Mouse (Mus musculus): ENCODE measurements around the gene Ecpas. TPM values are rescaled to one million over a fixed set of nuclear protein-coding genes. Genes with fewer than 3 reads are reported as not detected.
A peak's percentile ranks its signal among the peaks of the same experiment; 100 is the strongest.

Gene Ecpas
- total RNA-seq, 1 experiment, result 23.9 TPM

DNA sequence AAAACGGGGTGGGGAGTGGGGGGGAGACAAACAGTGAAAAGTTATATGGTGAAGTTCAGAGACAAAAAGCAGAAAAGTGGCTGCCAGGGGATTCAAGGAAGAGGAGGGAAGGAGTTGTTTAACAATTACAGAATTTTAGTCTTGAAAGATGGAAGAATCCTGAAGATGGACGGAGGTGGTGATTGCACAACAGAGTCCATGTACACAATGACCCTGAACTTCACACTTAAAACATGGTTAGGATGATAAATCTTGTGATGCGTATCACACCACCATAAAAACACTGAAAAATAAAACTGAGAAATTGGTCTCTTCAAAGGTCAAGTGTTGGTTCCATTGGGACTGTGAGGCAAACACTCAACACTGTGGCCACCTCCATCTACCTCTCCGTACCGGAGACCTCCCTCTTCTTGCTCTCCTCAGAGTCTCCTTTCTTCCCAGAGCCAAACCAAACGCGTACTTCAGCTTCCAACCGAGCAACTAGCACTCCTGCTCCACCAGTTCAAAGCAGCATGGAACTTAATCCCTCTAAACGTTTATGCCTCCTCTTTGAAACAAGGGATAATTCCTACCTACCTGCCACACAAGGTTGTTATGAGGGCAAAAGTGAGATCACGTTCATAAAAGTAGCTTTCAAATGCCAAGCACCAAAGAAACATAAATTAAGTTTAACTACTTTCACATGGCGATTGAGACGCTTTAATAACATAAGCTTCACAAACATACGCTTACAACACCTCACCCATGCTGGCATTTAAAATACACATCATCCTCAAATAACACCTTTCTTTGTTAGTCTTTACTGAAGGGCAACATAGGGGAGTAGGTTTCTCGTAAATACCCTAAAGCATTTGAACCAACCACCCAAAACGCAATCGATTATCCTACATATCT, 2.1 kb downstream of the Ecpas start:
- Histone ChIP-seq H3K9ac (ENCODE audit: insufficient read depth, low read depth, low read length, poor library complexity, severe bottlenecking) (no peak overlapping the region), H3K4me1 (ENCODE audit: control insufficient read depth in 2 of 2, insufficient read depth in 2 of 2, low read length in 2 of 2, poor library complexity in 1 of 2) (peaks cover 0 to 2% of the 10 kb centered on the region in 2 experiments; a peak in 1 of 4 replicates), H3K27ac (ENCODE audit: insufficient read depth, low read depth, low read length, poor library complexity, severe bottlenecking) (no peak overlapping the region), H3K9me3 (ENCODE audit: control insufficient read depth, insufficient read depth, low read depth, low read length) (no peaks in the 10 kb centered on the region), H3K36me3 (ENCODE audit: control insufficient read depth, insufficient read depth, low read length, poor library complexity, severe bottlenecking) (no peaks in the 10 kb centered on the region), H3K4me3 (ENCODE audit: insufficient read depth in 1 of 2, low read depth in 1 of 2, low read length in 2 of 2, poor library complexity in 1 of 2, severe bottlenecking in 1 of 2) (peak overlapping the region in 1 of 2 experiments; percentile 72; a peak in 3 of 4 replicates)
- in situ Hi-C loops (cut with MboI; ENCODE audit: low sequenced_read_pairs in 2 of 2, unreplicated experiment in 2 of 2), result no loop called here
- TF ChIP-seq ZNF384 (IDR thresholded peaks at IDR 0.05; ENCODE audit: low read depth, low read length), result no peak
- no peak for TF ChIP-seq ZC3H11A (IDR thresholded peaks at IDR 0.05; ENCODE audit: borderline replicate concordance, low read depth, low read length)
- TF ChIP-seq MAFK (IDR thresholded peaks at IDR 0.05; ENCODE audit: insufficient read depth, low read depth, low read length), result no peak
- TF ChIP-seq HCFC1 (IDR thresholded peaks at IDR 0.05; ENCODE audit: borderline replicate concordance, insufficient read depth, low read length), result no peak
- no peak for TF ChIP-seq CHD2 (IDR thresholded peaks at IDR 0.05; ENCODE audit: low read depth, low read length)
- no peak for DNase-seq (ENCODE audit: low read depth, low spot score)

DNA sequence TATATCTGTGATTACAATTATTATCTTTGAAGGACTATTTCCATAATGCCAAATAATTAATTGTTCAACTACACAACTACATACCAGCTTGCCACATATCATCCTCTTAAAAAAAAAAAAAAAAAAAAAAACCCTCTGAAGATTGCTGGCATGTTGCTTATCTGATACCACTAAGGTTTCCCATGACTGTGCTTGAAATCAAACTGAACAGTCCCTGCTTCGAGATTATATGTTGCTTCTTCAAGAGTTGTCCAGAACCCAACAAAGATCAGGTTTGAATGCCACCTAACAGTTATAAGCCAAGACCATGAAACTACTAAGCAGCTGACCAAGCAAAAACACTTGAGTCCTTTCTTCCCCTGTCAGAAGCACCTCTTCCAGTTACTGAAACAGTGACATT, 5.1 kb downstream of the Ecpas start:
- no peaks in the 10 kb centered on the region for H3K9me3 ChIP-seq (ENCODE audit: control insufficient read depth, insufficient read depth, low read depth, low read length)
- H3K4me1 ChIP-seq (ENCODE audit: control insufficient read depth in 2 of 2, insufficient read depth in 2 of 2, low read length in 2 of 2, poor library complexity in 1 of 2), result no peaks in the 10 kb centered on the region
- in situ Hi-C loops (cut with MboI; ENCODE audit: low sequenced_read_pairs in 2 of 2, unreplicated experiment in 2 of 2), result no loop called here
- no peak overlapping the region for H3K27ac ChIP-seq (ENCODE audit: insufficient read depth, low read depth, low read length, poor library complexity, severe bottlenecking)
- no peak for DNase-seq (ENCODE audit: low read depth, low spot score)
- no peak for TF ChIP-seq CHD2 (IDR thresholded peaks at IDR 0.05; ENCODE audit: low read depth, low read length)
- TF ChIP-seq ZNF384 (IDR thresholded peaks at IDR 0.05; ENCODE audit: low read depth, low read length), result no peak
- TF ChIP-seq HCFC1 (IDR thresholded peaks at IDR 0.05; ENCODE audit: borderline replicate concordance, insufficient read depth, low read length), result no peak
- TF ChIP-seq MAFK (IDR thresholded peaks at IDR 0.05; ENCODE audit: insufficient read depth, low read depth, low read length), result no peak
- TF ChIP-seq ZC3H11A (IDR thresholded peaks at IDR 0.05; ENCODE audit: borderline replicate concordance, low read depth, low read length), result no peak
- no peak overlapping the region for H3K4me3 ChIP-seq (ENCODE audit: insufficient read depth in 1 of 2, low read depth in 1 of 2, low read length in 2 of 2, poor library complexity in 1 of 2, severe bottlenecking in 1 of 2)
- H3K9ac ChIP-seq (ENCODE audit: insufficient read depth, low read depth, low read length, poor library complexity, severe bottlenecking), result no peak overlapping the region
- no peaks in the 10 kb centered on the region for H3K36me3 ChIP-seq (ENCODE audit: control insufficient read depth, insufficient read depth, low read length, poor library complexity, severe bottlenecking)

DNA sequence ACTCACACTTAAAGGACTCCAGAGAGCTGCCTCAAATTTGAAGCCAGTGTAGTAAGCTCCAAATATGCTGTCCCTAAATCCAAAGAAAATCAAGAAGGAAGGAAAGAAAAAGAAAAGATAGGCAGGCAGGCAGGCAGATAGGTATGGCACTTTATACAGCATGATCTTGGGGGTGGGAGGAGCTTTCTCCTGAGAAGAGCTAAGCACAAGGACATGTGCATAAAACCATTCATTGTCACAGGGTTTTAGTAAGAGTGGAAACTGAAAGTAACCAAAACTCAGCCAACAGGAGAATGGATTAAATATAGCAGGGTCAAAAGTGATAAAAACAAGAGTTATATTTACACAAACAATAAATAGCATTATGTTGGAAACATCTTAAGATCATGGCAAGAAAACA, 14.2 kb downstream of the Ecpas start:
- TF ChIP-seq ZNF384 (IDR thresholded peaks at IDR 0.05; ENCODE audit: low read depth, low read length) (no peak), CHD2 (IDR thresholded peaks at IDR 0.05; ENCODE audit: low read depth, low read length) (no peak), ZC3H11A (IDR thresholded peaks at IDR 0.05; ENCODE audit: borderline replicate concordance, low read depth, low read length) (no peak), MAFK (IDR thresholded peaks at IDR 0.05; ENCODE audit: insufficient read depth, low read depth, low read length) (no peak), HCFC1 (IDR thresholded peaks at IDR 0.05; ENCODE audit: borderline replicate concordance, insufficient read depth, low read length) (no peak)
- Histone ChIP-seq H3K9me3 (ENCODE audit: control insufficient read depth, insufficient read depth, low read depth, low read length) (no peaks in the 10 kb centered on the region), H3K36me3 (ENCODE audit: control insufficient read depth, insufficient read depth, low read length, poor library complexity, severe bottlenecking) (no peaks in the 10 kb centered on the region), H3K4me3 (ENCODE audit: insufficient read depth in 1 of 2, low read depth in 1 of 2, low read length in 2 of 2, poor library complexity in 1 of 2, severe bottlenecking in 1 of 2) (no peak overlapping the region), H3K4me1 (ENCODE audit: control insufficient read depth in 2 of 2, insufficient read depth in 2 of 2, low read length in 2 of 2, poor library complexity in 1 of 2) (no peaks in the 10 kb centered on the region), H3K27ac (ENCODE audit: insufficient read depth, low read depth, low read length, poor library complexity, severe bottlenecking) (no peak overlapping the region), H3K9ac (ENCODE audit: insufficient read depth, low read depth, low read length, poor library complexity, severe bottlenecking) (no peak overlapping the region)
- in situ Hi-C loops (cut with MboI; ENCODE audit: low sequenced_read_pairs in 2 of 2, unreplicated experiment in 2 of 2), result no loop called here
- no peak for DNase-seq (ENCODE audit: low read depth, low spot score)

DNA sequence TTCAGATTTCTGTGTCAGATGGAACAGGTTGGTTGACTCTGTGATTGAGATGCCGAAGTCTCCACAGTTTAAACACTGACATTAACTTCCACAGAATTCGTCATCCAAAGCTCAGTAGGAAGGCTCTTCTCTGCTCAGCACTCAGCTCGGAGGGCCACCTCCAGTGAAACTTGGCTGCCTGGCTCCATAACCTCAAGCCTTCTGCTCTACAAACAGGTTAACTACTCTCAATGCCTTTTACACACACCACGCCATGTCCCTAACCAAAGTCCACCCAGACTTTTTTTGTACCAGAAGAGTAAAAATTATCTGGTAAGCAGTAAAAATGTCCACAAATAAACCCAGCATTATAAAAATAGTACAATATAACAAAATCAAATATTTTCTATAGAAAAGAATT, 15.1 kb downstream of the Ecpas start:
- no peak overlapping the region for H3K9ac ChIP-seq (ENCODE audit: insufficient read depth, low read depth, low read length, poor library complexity, severe bottlenecking)
- H3K9me3 ChIP-seq (ENCODE audit: control insufficient read depth, insufficient read depth, low read depth, low read length), result no peaks in the 10 kb centered on the region
- H3K4me3 ChIP-seq (ENCODE audit: insufficient read depth in 1 of 2, low read depth in 1 of 2, low read length in 2 of 2, poor library complexity in 1 of 2, severe bottlenecking in 1 of 2), result no peak overlapping the region
- no peak for TF ChIP-seq CHD2 (IDR thresholded peaks at IDR 0.05; ENCODE audit: low read depth, low read length)
- TF ChIP-seq ZC3H11A (IDR thresholded peaks at IDR 0.05; ENCODE audit: borderline replicate concordance, low read depth, low read length), result no peak
- TF ChIP-seq HCFC1 (IDR thresholded peaks at IDR 0.05; ENCODE audit: borderline replicate concordance, insufficient read depth, low read length), result no peak
- TF ChIP-seq ZNF384 (IDR thresholded peaks at IDR 0.05; ENCODE audit: low read depth, low read length), result no peak
- TF ChIP-seq MAFK (IDR thresholded peaks at IDR 0.05; ENCODE audit: insufficient read depth, low read depth, low read length), result no peak
- H3K4me1 ChIP-seq (ENCODE audit: control insufficient read depth in 2 of 2, insufficient read depth in 2 of 2, low read length in 2 of 2, poor library complexity in 1 of 2), result no peaks in the 10 kb centered on the region
- DNase-seq (ENCODE audit: low read depth, low spot score), result no peak
- no peaks in the 10 kb centered on the region for H3K36me3 ChIP-seq (ENCODE audit: control insufficient read depth, insufficient read depth, low read length, poor library complexity, severe bottlenecking)
- no peak overlapping the region for H3K27ac ChIP-seq (ENCODE audit: insufficient read depth, low read depth, low read length, poor library complexity, severe bottlenecking)
- in situ Hi-C loops (cut with MboI; ENCODE audit: low sequenced_read_pairs in 2 of 2, unreplicated experiment in 2 of 2), result no loop called here
